Mouse (Mus musculus) kidney, postnatal 10 days (tissue): ENCODE results near the gene Cmbl.
A peak's percentile ranks its signal among the peaks of the same experiment; 100 is the strongest.

Experiments used
- DNase-seq: peaks from one replicate; pipeline ENCODE4 v3.0.0; 2021; ENCODE audit warnings: mixed read lengths

Cmbl gene

DNA sequence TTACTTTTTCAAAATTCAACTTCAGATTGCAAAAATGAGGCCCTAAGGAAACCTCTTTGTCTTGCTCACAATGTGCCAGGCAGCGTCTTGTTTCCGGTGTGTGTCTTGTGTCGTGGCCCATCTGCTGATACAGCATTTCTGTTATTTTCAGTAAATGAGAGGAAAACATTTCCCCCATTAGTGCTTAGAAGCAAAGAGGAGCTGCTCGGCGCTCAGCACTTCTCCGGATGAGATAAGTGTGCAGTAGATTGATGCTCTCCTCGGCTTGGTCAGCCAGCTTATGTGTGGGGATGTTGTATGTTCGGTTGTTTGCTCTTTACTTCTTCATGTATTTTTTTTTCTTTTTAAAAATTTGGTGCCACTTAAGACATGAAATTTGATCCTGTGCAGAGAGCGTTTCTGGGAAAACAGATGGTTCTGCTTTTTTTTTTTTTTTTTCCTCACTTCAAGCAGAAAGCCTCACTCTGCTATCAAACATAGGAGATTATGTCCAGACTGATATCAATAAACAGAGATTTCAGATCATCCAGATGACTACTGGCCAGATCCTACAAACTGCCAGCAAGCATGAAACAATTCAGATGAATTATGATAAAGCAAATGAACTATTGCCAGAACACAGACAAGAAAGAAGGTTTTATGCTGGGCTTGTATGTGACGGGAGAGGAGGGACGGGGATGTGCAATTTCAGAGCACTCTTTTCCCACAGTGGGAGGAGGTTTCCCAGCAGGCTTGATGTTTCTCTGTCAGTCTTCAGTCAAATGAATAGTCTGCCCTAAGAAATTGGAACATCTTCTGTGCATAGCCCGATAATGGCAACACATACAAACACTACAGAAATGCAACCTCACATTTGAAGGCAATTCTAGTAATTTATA, 62.3 kb downstream of the Cmbl start:
- peak; percentile 29 for DNase-seq

DNA sequence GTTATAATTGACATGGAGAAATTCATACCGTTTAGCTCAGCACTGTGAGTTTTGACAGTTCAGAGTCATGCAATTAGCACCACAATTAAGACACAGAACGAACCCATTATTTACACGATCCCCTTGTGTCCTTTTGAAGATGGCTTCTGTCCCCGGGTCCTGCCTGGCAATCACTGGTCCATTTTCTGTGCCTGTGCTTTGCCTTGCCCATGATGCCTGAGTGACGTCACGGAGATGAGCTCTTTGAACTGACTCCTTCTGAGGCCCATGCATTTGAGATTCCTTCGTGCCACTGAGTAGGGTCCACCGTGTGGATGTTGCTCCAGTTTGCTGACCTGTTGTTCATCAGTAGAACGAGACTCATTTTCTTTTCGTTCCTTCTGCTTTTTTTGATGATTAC, 63.0 kb downstream of the Cmbl start:
- no peak for DNase-seq

DNA sequence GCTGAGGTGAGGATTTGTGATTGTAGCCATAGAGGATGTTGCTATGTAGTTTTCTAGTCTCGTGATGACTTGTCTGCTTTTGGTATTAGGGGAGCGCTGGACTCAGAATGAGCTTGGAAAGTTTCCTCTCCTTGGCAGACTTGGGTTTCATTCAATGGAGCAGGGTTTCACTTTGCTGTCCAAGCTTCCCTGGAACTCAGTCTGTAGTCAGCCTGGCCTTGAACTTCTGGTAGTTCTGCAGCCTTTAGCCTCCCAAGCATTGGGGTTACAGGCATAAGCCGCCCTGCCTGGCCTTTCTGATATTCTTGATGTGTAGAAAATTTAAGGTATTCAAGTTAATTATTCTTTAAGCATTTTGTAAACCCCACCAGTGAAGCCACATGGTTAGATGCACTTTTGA, 64.4 kb downstream of the Cmbl start:
- no peak for DNase-seq

- no peak for DNase-seq
Measured at GRCm38 (mm10) chr15:31631396-31631858, 66.2 kb downstream of the Cmbl start.

DNA sequence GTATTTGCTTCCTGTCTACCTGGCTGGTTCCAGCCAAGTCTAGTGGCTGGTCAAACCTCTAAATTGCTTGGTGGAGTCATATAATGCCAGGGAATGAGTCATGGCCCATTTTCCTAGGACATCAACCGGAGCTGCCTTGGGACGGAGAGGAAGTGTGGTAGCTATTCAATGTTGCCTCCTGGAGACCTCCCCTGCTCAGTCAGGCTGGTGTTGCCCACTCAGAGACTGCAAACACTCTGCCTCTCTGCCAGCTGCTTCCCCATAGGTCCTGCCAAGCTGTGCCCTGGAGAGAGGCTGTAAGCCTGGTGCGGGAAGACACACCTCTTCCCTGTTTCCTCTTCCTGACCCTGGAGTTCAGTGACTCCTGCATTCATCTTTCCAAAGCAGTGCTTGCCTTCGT, 67.3 kb downstream of the Cmbl start:
- DNase-seq: no peak

DNA sequence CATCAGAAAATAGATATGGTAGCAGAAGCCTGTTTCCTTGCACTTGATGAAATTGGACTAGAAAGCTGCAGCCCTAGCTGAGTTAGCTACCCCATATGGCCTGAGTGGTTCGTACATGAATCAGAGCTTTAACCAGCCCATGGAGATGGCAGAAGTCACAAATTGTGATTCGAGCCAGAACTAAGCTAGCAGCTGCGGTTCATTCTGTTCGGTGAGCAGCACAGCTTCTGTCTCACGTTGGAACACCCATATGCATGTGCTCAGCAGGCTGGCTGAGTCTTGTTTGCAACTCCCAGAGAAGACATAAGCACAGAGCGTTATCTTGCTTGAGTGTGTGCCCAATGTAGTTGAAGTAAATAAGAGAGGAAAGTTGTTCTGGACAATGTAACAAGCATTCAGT, 69.4 kb downstream of the Cmbl start:
- DNase-seq: no peak

- DNase-seq: no peak
Measured at GRCm38 (mm10) chr15:31636091-31636595, 71.0 kb downstream of the Cmbl start.
